Mouse (Mus musculus) embryonic facial prominence, embryonic 10.5 days (tissue): ENCODE data around the gene Zfr. TPM values are rescaled to one million over a fixed set of nuclear protein-coding genes. Genes with fewer than 3 reads are reported as not detected.
A peak's percentile ranks its signal among the peaks of the same experiment; 100 is the strongest.

Experiments used
- DNase-seq: peaks from one replicate; pipeline ENCODE4 v3.0.0-alpha.2; 2017; ENCODE audit warnings: low spot score
- H3K27ac ChIP-seq: fragments of 300-500 bp; sonication (generic); replicated peaks from 2 replicates; pipeline ENCODE4 v1.5.1; 2016; ENCODE audit warnings: mild to moderate bottlenecking
- H3K27me3 ChIP-seq: fragments of 300-500 bp; sonication (generic); replicated peaks from 2 replicates; pipeline ENCODE4 v1.6.1; 2016; ENCODE audit warnings: low read depth, mild to moderate bottlenecking; ENCODE audit not compliant: poor library complexity, severe bottlenecking
- H3K36me3 ChIP-seq: fragments of 300-500 bp; sonication (generic); replicated peaks from 2 replicates; pipeline ENCODE4 v1.6.1; 2016; ENCODE audit warnings: mild to moderate bottlenecking, moderate library complexity
- H3K4me1 ChIP-seq: fragments of 300-500 bp; sonication (generic); 2 replicates; pipeline ENCODE4 v1.6.1; 2016
- H3K4me3 ChIP-seq: fragments of 300-500 bp; sonication (generic); 2 replicates; pipeline ENCODE4 v1.5.1; 2016; ENCODE audit warnings: mild to moderate bottlenecking, moderate library complexity
- H3K9me3 ChIP-seq: fragments of 300-500 bp; sonication (generic); 2 replicates; pipeline ENCODE4 v1.6.1; 2016; ENCODE audit warnings: mild to moderate bottlenecking
- WGBS: fragments of 180-500 bp; shearing (Covaris S2); methylation state at CpG from one replicate; pipeline ENCODE4 v1.1.7; 2016; 5-methylcytosine and 5-hydroxymethylcytosine counted together
- microRNA counts: library from miRNA; unstranded; fragments of <30 nt; microRNA quantifications from one replicate; lab custom pipeline; 2017
- microRNA-seq: library from miRNA; unstranded; fragments of <30 nt; microRNA quantifications from one replicate; pipeline ENCODE4, GENCODE M21; 2017
- polyA plus RNA-seq: library from polyadenylated mRNA; unstranded; fragments of >200 nt; fragmentation: Nextera tagmentation; extraction: Ambion mirVana; gene quantifications from 2 replicates; pipeline ENCODE4 v1.2.1, GENCODE M21; 2016

The Zfr gene
- polyA plus RNA-seq, 1 experiment from 2014 or later = 144 TPM

DNA sequence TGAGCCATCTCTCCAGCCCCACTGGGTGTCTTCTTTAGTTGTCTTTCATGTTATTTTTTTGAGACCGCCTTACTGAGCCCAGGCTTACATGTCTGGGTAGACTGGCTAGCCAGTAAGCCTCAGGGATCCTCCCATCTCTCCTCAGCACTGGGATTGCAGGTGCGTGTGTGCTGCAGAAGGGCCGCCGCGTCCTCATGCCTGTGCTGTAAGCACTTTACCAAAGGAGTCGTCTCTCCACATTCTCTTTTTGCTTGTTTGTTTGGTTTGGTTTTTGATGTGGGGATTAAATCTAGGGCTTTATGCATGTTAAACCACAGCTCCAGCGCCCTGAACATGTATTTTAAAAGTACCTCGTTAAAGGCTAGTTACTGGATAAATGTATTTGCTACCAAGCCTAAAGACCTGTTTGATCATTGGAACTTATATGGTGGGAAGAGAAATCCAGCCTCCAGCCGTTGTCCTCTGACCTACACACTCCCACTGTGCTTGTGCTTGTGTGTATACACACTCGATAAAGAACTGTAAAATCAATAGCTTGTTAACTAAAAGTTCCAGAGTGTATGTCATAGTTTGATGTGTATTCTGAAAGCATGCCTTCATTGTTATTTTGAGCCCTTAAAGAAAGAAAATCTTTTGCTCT, 112.1 kb downstream of the Zfr start:
- WGBS = 85% methylated on average over 10 of the region's 10 CpGs
- Histone ChIP-seq H3K27ac (no peak overlapping the region), H3K27me3 (no peaks in the 10 kb centered on the region), H3K36me3 (peaks cover 25% of the 10 kb centered on the region), H3K9me3 (no peaks in the 10 kb centered on the region), H3K4me1 (peaks cover 18% of the 10 kb centered on the region), H3K4me3 (no peak overlapping the region)
- no peak for DNase-seq

DNA sequence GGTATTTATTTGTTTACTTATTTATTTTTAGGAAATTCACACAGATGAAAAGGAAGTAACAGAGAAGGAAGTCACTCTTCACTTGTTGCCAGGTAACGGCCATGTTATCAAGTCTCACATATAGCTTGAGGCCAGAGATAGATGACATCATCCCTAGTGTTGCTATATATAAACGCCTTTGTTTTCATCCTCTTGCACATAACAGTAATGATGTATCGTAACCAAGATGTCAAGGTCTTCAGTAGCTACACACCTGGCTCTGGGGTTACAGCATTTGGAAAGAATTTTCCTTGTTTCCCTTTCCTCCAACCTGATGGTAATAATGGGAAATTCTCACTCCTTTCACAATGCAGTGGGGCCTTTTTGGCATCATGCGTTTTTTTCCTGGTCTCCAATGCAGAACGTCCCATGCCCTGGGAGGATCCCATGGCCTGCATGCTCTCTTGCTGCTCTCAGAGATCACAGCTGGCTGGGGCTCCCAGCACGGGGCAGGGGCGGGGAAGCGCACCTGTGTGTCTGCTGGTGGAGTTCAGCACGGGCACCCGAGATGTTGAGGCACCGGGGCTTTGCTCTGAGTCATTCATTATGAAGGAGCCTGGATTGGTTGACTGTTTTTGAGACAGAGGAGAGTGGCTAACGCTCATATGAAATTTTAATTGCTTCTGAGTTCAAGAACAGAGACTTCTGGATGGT, 112.8 kb downstream of the Zfr start:
- Histone ChIP-seq H3K4me3 (no peak overlapping the region), H3K9me3 (no peaks in the 10 kb centered on the region), H3K4me1 (peaks cover 18% of the 10 kb centered on the region), H3K36me3 (peaks cover 32% of the 10 kb centered on the region), H3K27me3 (no peaks in the 10 kb centered on the region), H3K27ac (0 out of 2 replicates have a peak overlapping the region, but pooled peaks have one; percentile 26)
- no peak for DNase-seq
- 70% methylated on average over 12 of the region's 12 CpGs for WGBS

DNA sequence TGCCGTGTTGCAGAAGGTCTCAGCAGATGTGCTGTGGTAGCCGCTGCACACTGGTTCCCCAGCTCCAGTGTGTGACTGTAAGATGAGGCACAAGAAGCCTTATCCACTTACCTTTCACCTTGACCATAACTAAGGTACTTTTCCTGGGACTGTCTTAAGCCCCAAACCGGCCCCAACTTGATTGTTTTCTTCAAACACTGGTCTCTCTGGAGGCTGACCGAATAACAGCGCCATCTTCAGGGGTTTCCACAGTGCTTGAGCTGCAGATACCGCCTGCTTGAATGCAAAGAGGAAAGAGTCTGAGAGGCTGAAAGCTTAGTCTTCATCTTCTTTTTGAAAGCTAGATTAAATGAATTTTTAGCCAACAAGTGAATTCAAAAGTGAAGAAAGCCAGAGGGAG, 113.8 kb downstream of the Zfr start:
- H3K4me1 ChIP-seq = peaks cover 20% of the 10 kb centered on the region
- H3K4me3 ChIP-seq = no peak overlapping the region
- no peaks in the 10 kb centered on the region for H3K9me3 ChIP-seq
- H3K36me3 ChIP-seq = peaks cover 42% of the 10 kb centered on the region
- H3K27ac ChIP-seq = no peak overlapping the region
- no peaks in the 10 kb centered on the region for H3K27me3 ChIP-seq
- DNase-seq = no peak
- WGBS = 84% methylated on average over 6 of the region's 6 CpGs

GRCm38 (mm10) chr15:12232429-12232828, 114.8 kb downstream of the Zfr start:
- Histone ChIP-seq H3K27me3 (no peaks in the 10 kb centered on the region), H3K36me3 (peaks cover 52% of the 10 kb centered on the region), H3K27ac (no peak overlapping the region), H3K4me3 (no peak overlapping the region), H3K4me1 (peaks cover 20% of the 10 kb centered on the region), H3K9me3 (no peaks in the 10 kb centered on the region)
- WGBS = 73% methylated on average over 11 of the region's 11 CpGs
- no peak for DNase-seq

- H3K27ac ChIP-seq = no peak overlapping the region
- no peaks in the 10 kb centered on the region for H3K27me3 ChIP-seq
- WGBS = 90% methylated on average over 4 of the region's 4 CpGs
- peaks cover 20% of the 10 kb centered on the region for H3K4me1 ChIP-seq
- no peak overlapping the region for H3K4me3 ChIP-seq
- peaks cover 58% of the 10 kb centered on the region for H3K36me3 ChIP-seq
- DNase-seq = no peak
- H3K9me3 ChIP-seq = no peaks in the 10 kb centered on the region
Measured at GRCm38 (mm10) chr15:12233021-12233420, 115.4 kb downstream of the Zfr start.

MicroRNA genes within 50 kb of the gene (microRNA counts, 519-probe panel; counts per million panel counts)
- 188 counts per million, percentile 57 among the panel's probes with 10 or more counts for microRNA mmu-miR-1898 (lab: Ali Mortazavi, UCI)

Small RNAs within 50 kb of the gene (microRNA-seq; reads per million reads assigned to microRNA genes)
- not detected for gene Mir1898

Other genes starting within 250 kb of the Zfr start
- gene Npr3, start 210.5 kb upstream of the Zfr start, polyA plus RNA-seq = 3.9 and 4.4 TPM in 2 replicates
- gene Sub1, start 120.8 kb upstream of the Zfr start, polyA plus RNA-seq = 772 and 811 TPM in 2 replicates
- 19.0 TPM in 2 replicates for gene Mtmr12, start 87.2 kb downstream of the Zfr start, polyA plus RNA-seq
- 61.0 and 61.5 TPM in 2 replicates for gene Golph3, start 203.6 kb downstream of the Zfr start, polyA plus RNA-seq
- gene 1810049J17Rik, start 204.1 kb downstream of the Zfr start, polyA plus RNA-seq = not detected in 2 replicates